Mouse (Mus musculus) kidney, adult 18-20 months (tissue): ENCODE data around the gene Ddx50.
A peak's percentile ranks its signal among the peaks of the same experiment; 100 is the strongest.

Experiments used
- DNase-seq: peaks from one replicate; pipeline ENCODE4 v3.0.0; 2021

The Ddx50 gene

GRCm38 (mm10) chr10:62650881-62651810, at the start of gene Ddx50:
TSS of gene Ddx50 (minus strand) at chr10:62651218.
- peak; percentile 98 for DNase-seq

GRCm38 (mm10) chr10:62692771-62693170, 41.8 kb upstream of the Ddx50 start:
- DNase-seq, result no peak

GRCm38 (mm10) chr10:62692244-62692643, 41.2 kb upstream of the Ddx50 start:
- no peak for DNase-seq

- DNase-seq, result no peak
These were observed 36.1 kb upstream of the Ddx50 start for GRCm38 (mm10) chr10:62687032-62687674.

- peak; percentile 44 for DNase-seq
These were observed 32.0 kb upstream of the Ddx50 start for GRCm38 (mm10) chr10:62683043-62683442.

GRCm38 (mm10) chr10:62679833-62680232, 28.8 kb upstream of the Ddx50 start:
- no peak for DNase-seq

- DNase-seq, result no peak
These were observed 26.3 kb upstream of the Ddx50 start for GRCm38 (mm10) chr10:62677329-62677728.

- DNase-seq, result no peak
These were observed 25.2 kb upstream of the Ddx50 start for GRCm38 (mm10) chr10:62676196-62676595.

- DNase-seq, result no peak
These were observed 21.3 kb upstream of the Ddx50 start for GRCm38 (mm10) chr10:62672359-62672758.

- no peak for DNase-seq
These were observed 18.2 kb upstream of the Ddx50 start for GRCm38 (mm10) chr10:62669245-62669644.

GRCm38 (mm10) chr10:62668463-62668862, 17.4 kb upstream of the Ddx50 start:
- DNase-seq, result no peak

- DNase-seq, result no peak
These were observed 17.0 kb upstream of the Ddx50 start for GRCm38 (mm10) chr10:62668043-62668442.

- DNase-seq, result peak; percentile 62
These were observed 14.1 kb upstream of the Ddx50 start for GRCm38 (mm10) chr10:62664963-62665590.

- no peak for DNase-seq
These were observed 13.2 kb upstream of the Ddx50 start for GRCm38 (mm10) chr10:62664171-62664570.

GRCm38 (mm10) chr10:62656711-62657110, 5.7 kb upstream of the Ddx50 start:
- no peak for DNase-seq

GRCm38 (mm10) chr10:62651961-62652360, 943 bp upstream of the Ddx50 start:
- no peak for DNase-seq

GRCm38 (mm10) chr10:62650358-62650782, 648 bp downstream of the Ddx50 start:
- DNase-seq, result no peak

GRCm38 (mm10) chr10:62604161-62604560, 46.9 kb downstream of the Ddx50 start:
- DNase-seq, result no peak

GRCm38 (mm10) chr10:62603233-62604030, 47.6 kb downstream of the Ddx50 start:
- no peak for DNase-seq

GRCm38 (mm10) chr10:62602177-62603040, 48.6 kb downstream of the Ddx50 start, which contains the start of gene Ddx21:
TSS of gene Ddx21 (minus strand) at chr10:62602281.
- DNase-seq, result peak; percentile 90

GRCm38 (mm10) chr10:62601833-62602176, 49.2 kb downstream of the Ddx50 start:
- no peak for DNase-seq
